Mouse (Mus musculus) megakaryocyte-erythroid progenitor cell, adult 5-6 weeks (primary cell): ENCODE measurements around the gene Rap2c. TPM values are rescaled to one million over a fixed set of nuclear protein-coding genes. Genes with fewer than 3 reads are reported as not detected.
A peak's percentile ranks its signal among the peaks of the same experiment; 100 is the strongest.

Experiments
- ATAC-seq: replicated peaks from 2 replicates; pipeline ENCODE4 v1.8.0; 2016; ENCODE audit warnings: mild to moderate bottlenecking, inconsistent platforms; ENCODE audit not compliant: severe bottlenecking, poor library complexity, low FRiP score, low TSS enrichment
- total RNA-seq, 2 experiments: library from RNA; stranded (forward) in 1 of 2; stranded (reverse) in 1 of 2; fragments of 200-1000, 215-1000 nt in 1 of 2; fragments of >200 nt in 1 of 2; fragmentation: Nextera tagmentation in 1 of 2; gene quantifications; 2 replicates each; pipeline ENCODE4 v1.2.3; 2014 to 2017

The Rap2c gene
- total RNA-seq, 2 experiments from 2014 or later, result 16.3 to 17.2 TPM

GRCm38 (mm10) chrX:50972145-50972544, 45.7 kb downstream of the Rap2c start:
- ATAC-seq, result no peak

- no peak for ATAC-seq
Observed at GRCm38 (mm10) chrX:50969907-50970306, 47.9 kb downstream of the Rap2c start.

DNA sequence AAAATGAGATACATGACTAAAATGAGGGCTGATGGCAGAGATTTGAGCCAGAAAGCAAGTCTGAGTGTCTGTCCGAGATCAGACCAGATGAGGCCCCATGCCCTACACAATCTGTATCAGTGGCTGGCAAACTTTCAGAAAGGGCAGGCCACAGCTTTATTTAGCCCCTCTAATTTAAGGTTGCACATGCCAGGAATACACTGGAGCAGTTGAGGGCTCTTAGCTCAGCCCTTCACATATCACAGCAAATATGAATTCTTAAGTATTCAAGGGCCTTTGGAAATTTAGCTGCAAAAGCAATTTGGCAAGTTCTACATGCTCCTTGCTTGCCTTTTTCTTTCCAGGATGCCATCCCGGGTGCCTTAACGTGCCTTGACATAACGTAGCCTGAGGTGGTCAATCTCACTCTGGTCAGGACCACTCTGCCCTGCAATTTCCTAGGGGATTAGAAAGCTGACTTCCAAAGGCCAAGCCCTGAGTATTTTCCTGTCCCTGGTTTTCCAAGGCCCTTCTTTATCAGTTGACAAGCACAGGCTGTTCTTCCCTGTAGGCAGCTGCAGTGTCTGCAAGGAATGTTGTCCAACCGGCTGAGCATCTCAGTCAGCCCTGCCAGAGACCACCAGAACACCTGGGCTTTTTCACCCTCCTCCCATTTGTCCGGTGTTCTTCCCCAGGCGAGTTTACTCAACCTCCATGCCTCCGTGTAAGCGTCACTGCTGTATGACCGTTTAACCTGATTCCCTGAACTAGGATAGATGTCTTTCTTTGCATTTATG, 49.5 kb downstream of the Rap2c start:
- ATAC-seq, result no peak

- ATAC-seq, result peak; percentile 63; the same call in 1 of the 2 replicates
Observed at GRCm38 (mm10) chrX:50965157-50965556, 52.7 kb downstream of the Rap2c start.

DNA sequence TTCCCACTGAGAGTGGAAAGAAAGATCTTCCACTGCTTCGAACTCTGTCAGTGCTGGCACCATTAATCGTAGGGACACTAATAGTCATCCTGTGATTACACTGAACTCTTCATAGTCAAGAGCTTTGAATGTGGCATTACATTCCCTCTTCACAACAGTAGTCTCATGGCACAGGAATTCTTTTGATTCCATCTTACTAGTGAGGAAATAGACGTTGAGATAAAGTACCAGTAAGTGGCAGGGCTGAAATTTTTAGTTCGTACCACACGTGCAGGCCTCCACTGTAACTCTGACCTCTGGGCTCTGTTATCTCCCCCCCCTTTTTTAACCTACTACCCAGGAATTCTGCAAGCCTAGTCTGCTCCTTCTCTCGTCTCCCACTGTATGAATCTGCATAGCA, 54.9 kb downstream of the Rap2c start:
- no peak for ATAC-seq

Other genes with a start within 250 kb of the Rap2c start
- 35.9 and 39.5 TPM in 2 replicates for gene Stk26, start 177.0 kb downstream of the Rap2c start, total RNA-seq (2014; fragmentation: Nextera tagmentation)
- 64.6 and 86.2 TPM in 2 replicates for gene Stk26, start 177.0 kb downstream of the Rap2c start, total RNA-seq (2017)
- gene Frmd7, start 75.3 kb downstream of the Rap2c start, total RNA-seq (2014; fragmentation: Nextera tagmentation), result not detected in 2 replicates
- not detected in 2 replicates for gene Frmd7, start 75.3 kb downstream of the Rap2c start, total RNA-seq (2017)
- gene Mbnl3, start 188.5 kb upstream of the Rap2c start, total RNA-seq (2014; fragmentation: Nextera tagmentation), result 45.1 and 48.7 TPM in 2 replicates
- 43.8 and 43.9 TPM in 2 replicates for gene Mbnl3, start 188.5 kb upstream of the Rap2c start, total RNA-seq (2017)